Mouse (Mus musculus) ES-Bruce4 (cell line): ENCODE results near the gene Cerk. TPM values are rescaled to one million over a fixed set of nuclear protein-coding genes. Genes with fewer than 3 reads are reported as not detected.

ENCODE experiments used
- H3K27ac ChIP-seq: 2 replicates; pipeline ENCODE4 v1.5.1; 2012; ENCODE audit warnings: low read length, inconsistent platforms; ENCODE audit not compliant: insufficient read depth
- H3K27me3 ChIP-seq: 2 replicates; pipeline ENCODE4 v1.6.1; 2012; ENCODE audit warnings: mild to moderate bottlenecking, low read length, inconsistent platforms; ENCODE audit not compliant: control insufficient read depth, poor library complexity, insufficient read depth, severe bottlenecking
- H3K36me3 ChIP-seq: 2 replicates; pipeline ENCODE4 v1.6.1; 2012; ENCODE audit warnings: inconsistent platforms, mild to moderate bottlenecking, low read length, moderate library complexity; ENCODE audit not compliant: control insufficient read depth, poor library complexity, insufficient read depth, severe bottlenecking
- H3K4me1 ChIP-seq: one replicate; pipeline ENCODE4 v1.8.1; 2011; ENCODE audit warnings: low read length; ENCODE audit not compliant: control insufficient read depth, insufficient read depth
- H3K4me3 ChIP-seq: 2 replicates; pipeline ENCODE4 v1.5.1; 2011; ENCODE audit warnings: low read depth, mild to moderate bottlenecking, low read length
- H3K9ac ChIP-seq: 2 replicates; pipeline ENCODE4 v1.6.1; 2012; ENCODE audit warnings: low read depth, mild to moderate bottlenecking, inconsistent platforms; ENCODE audit not compliant: poor library complexity, severe bottlenecking
- H3K9me3 ChIP-seq: replicated peaks from 2 replicates; pipeline ENCODE4 v1.6.1; 2012; ENCODE audit warnings: mild to moderate bottlenecking, low read length, inconsistent platforms; ENCODE audit not compliant: control insufficient read depth, poor library complexity, insufficient read depth, severe bottlenecking
- CTCF ChIP-seq: IDR thresholded peaks from one replicate; pipeline ENCODE4 v1.8.1; 2011; ENCODE audit warnings: low read depth, low read length
- EP300 ChIP-seq: IDR thresholded peaks from 2 replicates; pipeline ENCODE4 v1.6.1; 2011; ENCODE audit warnings: low read depth, low read length; ENCODE audit not compliant: insufficient read depth
- POLR2A ChIP-seq: IDR thresholded peaks from one replicate; pipeline ENCODE4 v1.8.1; 2011; ENCODE audit warnings: low read length; ENCODE audit not compliant: insufficient read depth
- polyA plus RNA-seq: library from polyadenylated mRNA; stranded (reverse); fragments of >200 nt; gene quantifications from 2 replicates; pipeline ENCODE4 v1.2.4, GENCODE M21; 2011; ENCODE audit warnings: low read depth; ENCODE audit not compliant: missing spikeins, insufficient read depth, insufficient read length

Gene Cerk
- polyA plus RNA-seq, 1 experiment: 5.5 TPM

GRCm38 (mm10) chr15:86160906-86161305 is 25.0 kb downstream of the Cerk start:
- Histone ChIP-seq H3K27ac (no peak overlapping the region), H3K9me3 (no peaks in the 10 kb centered on the region), H3K9ac (no peak overlapping the region)

DNA sequence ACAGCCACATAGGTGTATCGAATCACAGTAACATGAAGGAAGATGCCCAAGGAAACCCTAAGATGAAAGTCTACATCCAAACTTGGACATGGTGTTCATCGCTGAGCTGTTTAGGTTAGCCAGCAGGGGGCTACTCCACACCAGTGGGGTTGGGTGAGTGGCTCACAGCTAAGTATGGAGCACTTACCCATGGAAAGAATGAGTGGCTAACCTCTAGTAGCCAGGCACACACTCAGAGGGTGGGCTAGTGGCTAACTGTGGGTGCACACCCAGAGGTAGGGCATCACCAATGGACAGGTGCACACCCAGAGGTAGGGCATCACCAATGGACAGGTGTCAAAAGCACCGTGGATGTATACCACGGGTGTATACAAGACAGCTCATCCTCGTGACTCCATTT is 26.2 kb downstream of the Cerk start:
- Histone ChIP-seq H3K4me3 (no peak overlapping the region), H3K9ac (no peak overlapping the region), H3K4me1 (peaks cover 2% of the 10 kb centered on the region), H3K9me3 (no peaks in the 10 kb centered on the region), H3K27ac (no peak overlapping the region), H3K27me3 (no peaks in the 10 kb centered on the region), H3K36me3 (no peaks in the 10 kb centered on the region)
- TF ChIP-seq POLR2A (no peak), EP300 (no peak), CTCF (peak; percentile 4)

More at GRCm38 (mm10) chr15:86160906-86161305, 25.0 kb downstream of the Cerk start:
- Histone ChIP-seq H3K4me3 (no peak overlapping the region), H3K36me3 (no peaks in the 10 kb centered on the region), H3K27me3 (no peaks in the 10 kb centered on the region), H3K4me1 (no peaks in the 10 kb centered on the region)
- TF ChIP-seq POLR2A (no peak), CTCF (no peak), EP300 (no peak)

DNA sequence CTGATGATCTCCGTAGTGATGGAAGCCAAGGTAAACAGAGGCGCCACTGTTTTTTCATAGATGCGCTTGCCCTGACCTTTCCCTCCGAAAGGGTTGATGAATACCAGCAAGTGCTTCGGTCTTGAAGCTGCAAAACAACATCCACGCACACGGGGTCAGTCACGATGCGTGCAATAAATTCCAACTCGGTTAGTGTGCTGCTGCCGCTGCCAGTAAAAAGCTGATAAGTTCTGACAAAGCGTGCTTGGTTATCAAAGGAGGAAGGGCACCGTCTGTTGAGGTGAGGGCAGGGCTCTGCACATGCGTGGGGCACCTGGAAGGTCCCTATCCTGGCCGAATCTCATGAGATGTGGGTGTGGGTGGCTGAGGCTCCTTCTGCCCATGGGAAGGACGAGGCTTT is 26.8 kb downstream of the Cerk start:
- Histone ChIP-seq H3K9ac (no peak overlapping the region), H3K4me3 (no peak overlapping the region), H3K4me1 (peaks cover 2% of the 10 kb centered on the region), H3K27ac (no peak overlapping the region), H3K9me3 (no peaks in the 10 kb centered on the region), H3K36me3 (no peaks in the 10 kb centered on the region), H3K27me3 (no peaks in the 10 kb centered on the region)
- TF ChIP-seq EP300: no peak
- TF ChIP-seq POLR2A: no peak
- TF ChIP-seq CTCF: no peak

DNA sequence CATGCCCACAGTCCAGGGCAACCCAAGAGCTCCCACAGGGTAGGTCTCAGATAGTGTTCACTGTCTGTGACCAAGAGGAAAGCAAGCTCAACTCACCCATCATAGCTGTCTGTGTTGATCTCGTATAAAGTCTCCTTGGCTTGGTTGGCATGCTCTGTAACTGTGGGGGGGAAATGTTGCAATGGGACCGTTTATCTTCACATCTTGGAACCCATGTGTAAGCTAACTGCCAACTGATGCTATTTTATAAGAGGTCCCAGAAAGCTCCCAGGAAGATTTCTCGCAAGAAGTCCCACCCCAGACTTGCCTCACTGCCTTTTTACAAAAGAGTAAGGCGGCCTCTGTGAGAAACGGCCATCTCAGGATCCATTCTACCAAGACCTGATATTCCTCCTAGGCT is 29.4 kb downstream of the Cerk start:
- TF ChIP-seq POLR2A: no peak
- no peak for TF ChIP-seq CTCF
- no peak for TF ChIP-seq EP300
- H3K4me3 ChIP-seq: no peak overlapping the region
- H3K27ac ChIP-seq: peak overlapping the region; percentile 16; the same call in 1 of the 2 replicates

DNA sequence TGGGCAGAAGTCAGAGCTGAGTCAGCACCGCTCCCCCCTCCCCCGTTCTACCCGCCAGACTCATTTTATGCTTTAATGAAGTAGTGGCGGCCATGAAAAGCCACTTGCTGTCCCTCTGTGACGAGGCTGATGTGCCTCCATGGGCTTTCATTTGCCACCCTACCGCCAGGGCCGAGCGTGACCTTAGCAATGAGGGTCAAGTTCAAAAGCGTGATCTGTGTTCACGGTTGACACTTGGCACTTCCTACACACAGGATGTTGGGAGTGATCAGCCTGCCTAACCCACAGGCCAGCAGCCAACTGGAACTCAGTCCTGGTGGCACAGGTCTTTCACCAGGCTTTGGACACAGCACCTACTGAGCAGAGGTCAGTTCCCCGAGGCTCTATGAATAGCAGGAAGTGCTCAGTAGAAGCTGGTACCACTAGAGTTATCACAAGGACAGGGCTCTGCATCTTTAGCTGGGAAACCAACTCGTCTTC is 32.4 kb downstream of the Cerk start:
- H3K4me3 ChIP-seq: no peak overlapping the region
- H3K27me3 ChIP-seq: no peaks in the 10 kb centered on the region
- H3K4me1 ChIP-seq: peaks cover 4% of the 10 kb centered on the region
- H3K9me3 ChIP-seq: no peaks in the 10 kb centered on the region
- no peaks in the 10 kb centered on the region for H3K36me3 ChIP-seq
- no peak overlapping the region for H3K9ac ChIP-seq
- no peak overlapping the region for H3K27ac ChIP-seq
- no peak for TF ChIP-seq CTCF
- no peak for TF ChIP-seq EP300
- no peak for TF ChIP-seq POLR2A

More for the DNA sequence above, 29.4 kb downstream of the Cerk start:
- Histone ChIP-seq H3K36me3 (no peaks in the 10 kb centered on the region), H3K27me3 (no peaks in the 10 kb centered on the region), H3K9me3 (no peaks in the 10 kb centered on the region), H3K9ac (no peak overlapping the region), H3K4me1 (peaks cover 2% of the 10 kb centered on the region)

GRCm38 (mm10) chr15:86150593-86150992 is 35.3 kb downstream of the Cerk start:
- H3K4me1 ChIP-seq: peaks cover 4% of the 10 kb centered on the region
- H3K36me3 ChIP-seq: no peaks in the 10 kb centered on the region
- H3K9me3 ChIP-seq: no peaks in the 10 kb centered on the region
- H3K27me3 ChIP-seq: no peaks in the 10 kb centered on the region
- TF ChIP-seq EP300: 0 out of 2 replicates have a peak, but pooled peaks have one; percentile 54
- TF ChIP-seq POLR2A: no peak
- H3K9ac ChIP-seq: no peak overlapping the region
- no peak overlapping the region for H3K4me3 ChIP-seq
- peak overlapping the region; percentile 22 for H3K27ac ChIP-seq
